Mouse (Mus musculus): Measurements from ENCODE around the gene Pde4d. TPM values are rescaled to one million over a fixed set of nuclear protein-coding genes. Genes with fewer than 3 reads are reported as not detected.

Gene Pde4d
- polyA plus RNA-seq, 1 experiment from 2014 or later, result 16.7 TPM

GRCm38 (mm10) chr13:108981144-108981543 lies 531.4 kb downstream of the Pde4d start:
- Histone ChIP-seq H3K4me3 (replicated peaks) (no peak overlapping the region), H3K4me1 (no peaks in the 10 kb centered on the region), H3K9me3 (replicated peaks) (no peaks in the 10 kb centered on the region), H3K36me3 (no peaks in the 10 kb centered on the region), H3K27me3 (no peaks in the 10 kb centered on the region), H3K4me2 (no peak overlapping the region), H3K27ac (no peak overlapping the region), H3K9ac (no peak overlapping the region)
- WGBS, result 93% methylated on average over 1 of the region's 1 CpGs
- no peak for ATAC-seq (replicated peaks; ENCODE audit: low FRiP score)

- H3K4me3 ChIP-seq (replicated peaks), result no peak overlapping the region
- H3K4me1 ChIP-seq, result no peaks in the 10 kb centered on the region
- no peak overlapping the region for H3K27ac ChIP-seq
- no peak overlapping the region for H3K9ac ChIP-seq
- H3K36me3 ChIP-seq, result no peaks in the 10 kb centered on the region
- H3K9me3 ChIP-seq (replicated peaks), result no peaks in the 10 kb centered on the region
- WGBS, result 90% methylated on average over 2 of the region's 2 CpGs
- no peaks in the 10 kb centered on the region for H3K27me3 ChIP-seq
- H3K4me2 ChIP-seq, result no peak overlapping the region
- ATAC-seq (replicated peaks; ENCODE audit: low FRiP score), result no peak
Observed at GRCm38 (mm10) chr13:108998739-108999138, 549.0 kb downstream of the Pde4d start.

GRCm38 (mm10) chr13:109024703-109025102 lies 575.0 kb downstream of the Pde4d start:
- 35% methylated on average over 1 of the region's 1 CpGs for WGBS
- H3K36me3 ChIP-seq, result no peaks in the 10 kb centered on the region
- H3K4me1 ChIP-seq, result no peaks in the 10 kb centered on the region

GRCm38 (mm10) chr13:109047126-109047525 lies 597.4 kb downstream of the Pde4d start:
- no peak for ATAC-seq (replicated peaks; ENCODE audit: low FRiP score)
- H3K4me2 ChIP-seq, result no peak overlapping the region

More at GRCm38 (mm10) chr13:109024703-109025102, 575.0 kb downstream of the Pde4d start:
- ATAC-seq (replicated peaks; ENCODE audit: low FRiP score), result no peak
- Histone ChIP-seq H3K9me3 (replicated peaks) (no peaks in the 10 kb centered on the region), H3K27me3 (no peaks in the 10 kb centered on the region), H3K9ac (no peak overlapping the region), H3K4me2 (no peak overlapping the region), H3K4me3 (replicated peaks) (no peak overlapping the region), H3K27ac (no peak overlapping the region)

GRCm38 (mm10) chr13:109052805-109053204 lies 603.1 kb downstream of the Pde4d start:
- ATAC-seq (replicated peaks; ENCODE audit: low FRiP score), result no peak
- no peaks in the 10 kb centered on the region for H3K27me3 ChIP-seq
- no peak overlapping the region for H3K4me2 ChIP-seq
- H3K36me3 ChIP-seq, result no peaks in the 10 kb centered on the region
- no peaks in the 10 kb centered on the region for H3K9me3 ChIP-seq (replicated peaks)
- no peak overlapping the region for H3K9ac ChIP-seq
- H3K27ac ChIP-seq, result no peak overlapping the region
- WGBS, result 77% methylated on average over 2 of the region's 2 CpGs
- no peak overlapping the region for H3K4me3 ChIP-seq (replicated peaks)
- no peaks in the 10 kb centered on the region for H3K4me1 ChIP-seq

More at GRCm38 (mm10) chr13:109047126-109047525, 597.4 kb downstream of the Pde4d start:
- H3K27ac ChIP-seq, result no peak overlapping the region
- 53% methylated on average over 7 of the region's 7 CpGs for WGBS
- no peaks in the 10 kb centered on the region for H3K27me3 ChIP-seq
- H3K9me3 ChIP-seq (replicated peaks), result no peaks in the 10 kb centered on the region
- H3K36me3 ChIP-seq, result no peaks in the 10 kb centered on the region
- H3K9ac ChIP-seq, result no peak overlapping the region
- no peak overlapping the region for H3K4me3 ChIP-seq (replicated peaks)
- no peaks in the 10 kb centered on the region for H3K4me1 ChIP-seq

GRCm38 (mm10) chr13:109053242-109054018 lies 603.7 kb downstream of the Pde4d start:
- WGBS, result 67% methylated on average over 10 of the region's 10 CpGs
- Histone ChIP-seq H3K4me1 (0 out of 2 replicates have a peak, but pooled peaks cover 3% of the 10 kb centered on the region), H3K4me3 (replicated peaks) (no peak overlapping the region), H3K4me2 (no peak overlapping the region), H3K27me3 (no peaks in the 10 kb centered on the region), H3K27ac (no peak overlapping the region), H3K36me3 (no peaks in the 10 kb centered on the region), H3K9me3 (replicated peaks) (no peaks in the 10 kb centered on the region), H3K9ac (no peak overlapping the region)
- no peak for ATAC-seq (replicated peaks; ENCODE audit: low FRiP score)

- H3K27me3 ChIP-seq, result no peaks in the 10 kb centered on the region
- WGBS, result 21% methylated on average over 4 of the region's 4 CpGs
- ATAC-seq (replicated peaks; ENCODE audit: low FRiP score), result peak; percentile 46; the same call in 1 of the 2 replicates
- 0 out of 2 replicates have a peak, but pooled peaks cover 3% of the 10 kb centered on the region for H3K4me1 ChIP-seq
- no peaks in the 10 kb centered on the region for H3K36me3 ChIP-seq
- H3K9ac ChIP-seq, result no peak overlapping the region
- no peaks in the 10 kb centered on the region for H3K9me3 ChIP-seq (replicated peaks)
- no peak overlapping the region for H3K4me3 ChIP-seq (replicated peaks)
- no peak overlapping the region for H3K4me2 ChIP-seq
- no peak overlapping the region for H3K27ac ChIP-seq
Observed at GRCm38 (mm10) chr13:109058045-109058444, 608.3 kb downstream of the Pde4d start.

GRCm38 (mm10) chr13:109066581-109067159 lies 616.9 kb downstream of the Pde4d start:
- H3K27me3 ChIP-seq, result no peaks in the 10 kb centered on the region
- H3K9ac ChIP-seq, result no peak overlapping the region
- no peaks in the 10 kb centered on the region for H3K9me3 ChIP-seq (replicated peaks)
- ATAC-seq (replicated peaks; ENCODE audit: low FRiP score), result peak; percentile 29; the same call in 1 of the 2 replicates
- WGBS, result 42% methylated on average over 4 of the region's 4 CpGs
- H3K27ac ChIP-seq, result no peak overlapping the region
- no peaks in the 10 kb centered on the region for H3K36me3 ChIP-seq
- no peak overlapping the region for H3K4me2 ChIP-seq
- H3K4me3 ChIP-seq (replicated peaks), result no peak overlapping the region
- peaks cover 8% of the 10 kb centered on the region; the same call in 1 of the 2 replicates for H3K4me1 ChIP-seq

- Histone ChIP-seq H3K4me2 (no peak overlapping the region), H3K4me1 (peaks cover 8% of the 10 kb centered on the region; the same call in 1 of the 2 replicates), H3K9ac (no peak overlapping the region), H3K9me3 (replicated peaks) (no peaks in the 10 kb centered on the region), H3K36me3 (no peaks in the 10 kb centered on the region), H3K4me3 (replicated peaks) (no peak overlapping the region), H3K27ac (no peak overlapping the region), H3K27me3 (no peaks in the 10 kb centered on the region)
- 0 out of 2 replicates have a peak, but pooled peaks have one; percentile 40 for ATAC-seq (replicated peaks; ENCODE audit: low FRiP score)
- 34% methylated on average over 8 of the region's 8 CpGs for WGBS
Observed at GRCm38 (mm10) chr13:109068258-109069219, 618.8 kb downstream of the Pde4d start.

GRCm38 (mm10) chr13:109073371-109073770 lies 623.6 kb downstream of the Pde4d start:
- H3K4me3 ChIP-seq (replicated peaks), result no peak overlapping the region
- H3K9ac ChIP-seq, result no peak overlapping the region
- no peaks in the 10 kb centered on the region for H3K36me3 ChIP-seq
- no peak for ATAC-seq (replicated peaks; ENCODE audit: low FRiP score)
- 32% methylated on average over 2 of the region's 2 CpGs for WGBS
- H3K27me3 ChIP-seq, result no peaks in the 10 kb centered on the region
- 0 out of 2 replicates have a peak, but pooled peaks cover 4% of the 10 kb centered on the region for H3K4me1 ChIP-seq
- no peaks in the 10 kb centered on the region for H3K9me3 ChIP-seq (replicated peaks)
- no peak overlapping the region for H3K27ac ChIP-seq
- H3K4me2 ChIP-seq, result no peak overlapping the region

GRCm38 (mm10) chr13:109074078-109074477 lies 624.3 kb downstream of the Pde4d start:
- Histone ChIP-seq H3K9me3 (replicated peaks) (no peaks in the 10 kb centered on the region), H3K4me2 (no peak overlapping the region), H3K9ac (no peak overlapping the region), H3K27ac (no peak overlapping the region), H3K27me3 (no peaks in the 10 kb centered on the region), H3K4me1 (0 out of 2 replicates have a peak, but pooled peaks cover 2% of the 10 kb centered on the region), H3K4me3 (replicated peaks) (no peak overlapping the region), H3K36me3 (no peaks in the 10 kb centered on the region)
- WGBS, result 40% methylated on average over 4 of the region's 4 CpGs
- no peak for ATAC-seq (replicated peaks; ENCODE audit: low FRiP score)
